Mouse (Mus musculus) lung, embryonic 15.5 days (tissue): ENCODE data around the gene Kdelc1. TPM values are rescaled to one million over a fixed set of nuclear protein-coding genes. Genes with fewer than 3 reads are reported as not detected.

Source experiments
- ATAC-seq: fragments of 200-750 bp; cut with Nextera tagmentation; 2 replicates; pipeline ENCODE4 v1.8.0; 2017; ENCODE audit warnings: moderate number of reproducible peaks, borderline replicate concordance; ENCODE audit not compliant: low FRiP score, low TSS enrichment; ENCODE audit errors: extremely low read depth
- H3K27ac ChIP-seq: fragments of 300-500 bp; sonication (generic); 2 replicates; pipeline ENCODE4 v1.5.1; 2015; ENCODE audit warnings: moderate library complexity, mild to moderate bottlenecking, inconsistent platforms
- H3K27me3 ChIP-seq: fragments of 300-500 bp; sonication (generic); 2 replicates; pipeline ENCODE4 v1.6.1; 2015; ENCODE audit warnings: inconsistent platforms
- H3K36me3 ChIP-seq: fragments of 300-500 bp; sonication (generic); 2 replicates; pipeline ENCODE4 v1.6.1; 2015; ENCODE audit warnings: inconsistent platforms
- H3K4me1 ChIP-seq: fragments of 300-500 bp; sonication (generic); 2 replicates; pipeline ENCODE4 v1.6.1; 2015; ENCODE audit warnings: inconsistent platforms
- H3K4me2 ChIP-seq: fragments of 300-500 bp; sonication (generic); 2 replicates; pipeline ENCODE4 v1.6.1; 2015; ENCODE audit warnings: inconsistent platforms, mild to moderate bottlenecking, moderate library complexity
- H3K4me3 ChIP-seq: fragments of 300-500 bp; sonication (generic); 2 replicates; pipeline ENCODE4 v1.5.1; 2015; ENCODE audit warnings: mild to moderate bottlenecking, inconsistent platforms
- H3K9ac ChIP-seq: fragments of 300-500 bp; sonication (generic); 2 replicates; pipeline ENCODE4 v1.6.1; 2015; ENCODE audit warnings: inconsistent platforms
- H3K9me3 ChIP-seq: fragments of 300-500 bp; sonication (generic); 2 replicates; pipeline ENCODE4 v1.6.1; 2016; ENCODE audit warnings: inconsistent platforms
- WGBS: fragments of 180-500 bp; shearing (Covaris S2); methylation state at CpG from one replicate; pipeline ENCODE4 v1.1.7; 2015; 5-methylcytosine and 5-hydroxymethylcytosine counted together
- polyA plus RNA-seq: library from polyadenylated mRNA; unstranded; fragments of >200 nt; fragmentation: Nextera tagmentation; extraction: Ambion mirVana; gene quantifications from 2 replicates; pipeline ENCODE4 v1.2.1, GENCODE M21; 2015

Gene Kdelc1
- polyA plus RNA-seq, 1 experiment from 2014 or later = 62.1 TPM

DNA sequence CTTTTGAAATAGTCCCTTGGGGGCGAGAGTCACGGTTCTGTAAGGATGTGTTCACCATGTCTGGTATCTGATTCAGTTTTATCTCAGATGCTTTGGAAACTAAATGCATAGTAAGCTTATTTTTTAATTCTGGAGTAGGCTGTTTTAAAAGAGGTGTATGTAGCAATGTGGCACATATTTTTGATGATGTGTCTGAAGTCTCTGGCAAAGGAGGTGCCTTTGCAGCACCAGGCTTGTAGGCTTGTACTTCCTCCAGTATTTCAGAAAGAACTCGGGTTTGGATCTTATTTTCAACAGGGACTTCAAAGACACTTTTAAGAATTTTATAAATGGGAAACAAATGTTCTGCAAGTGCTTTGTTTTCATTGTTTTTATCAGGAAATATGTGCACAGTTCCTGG lies 60.8 kb downstream of the Kdelc1 start:
- no peaks in the 10 kb centered on the region for H3K27me3 ChIP-seq
- no peak overlapping the region for H3K4me3 ChIP-seq
- H3K9ac ChIP-seq = no peak overlapping the region
- H3K4me1 ChIP-seq = no peaks in the 10 kb centered on the region
- no peaks in the 10 kb centered on the region for H3K36me3 ChIP-seq
- 66% methylated on average over 3 of the region's 3 CpGs for WGBS
- H3K4me2 ChIP-seq = no peak overlapping the region
- no peaks in the 10 kb centered on the region for H3K9me3 ChIP-seq
- H3K27ac ChIP-seq = no peak overlapping the region
- ATAC-seq = no peak

Other genes starting within 250 kb of the Kdelc1 start
- 57.6 and 62.7 TPM in 2 replicates for gene Tpp2, start 185.2 kb downstream of the Kdelc1 start, polyA plus RNA-seq
- gene Mettl21c, start 98.8 kb downstream of the Kdelc1 start, polyA plus RNA-seq = 0.28 and 0.35 TPM in 2 replicates
- gene Gm8251, start 56.9 kb downstream of the Kdelc1 start, polyA plus RNA-seq = 0.14 and 0.15 TPM in 2 replicates
- gene Tex30, start 16.4 kb downstream of the Kdelc1 start, polyA plus RNA-seq = 86.8 and 89.0 TPM in 2 replicates
- gene Bivm, start 149 bp upstream of the Kdelc1 start, polyA plus RNA-seq = 18.9 and 19.2 TPM in 2 replicates
- 21.6 and 24.0 TPM in 2 replicates for gene Ercc5, start 28.9 kb upstream of the Kdelc1 start, polyA plus RNA-seq
- gene Mettl21e, start 100.2 kb upstream of the Kdelc1 start, polyA plus RNA-seq = 1.5 TPM in 2 replicates